ENCODE assay signal across 25 mouse cellular contexts in genomic region chr14:28837117-28837516, GRCm38 (mm10).
DNase-seq lines count a peak whose midpoint lies in the region; ATAC-seq lines count a peak whose summit lies in the region.
"Had no signal": no experiment of that assay in that cellular context is flagged by ENCODE, and none has a peak within 500 bp of the region (broad histone marks: within the 10 kb centered on the region; RNA-seq: fewer than 3 reads in every experiment).

No protein-coding gene starts in this region.

- ATAC-seq in common myeloid progenitor, adult 5-6 weeks (replicated peaks; ENCODE audit: low read depth, poor library complexity, severe bottlenecking), result 0 out of 2 replicates have a peak, but pooled peaks have one; percentile 11
- ATAC-seq: forebrain, embryonic 14.5 days; forebrain, postnatal 0 days; hindbrain, postnatal 0 days; inflammation-experienced regulatory T-cells, adult 6 months; intestine, embryonic 16.5 days had no signal

- peak; percentile 12 for DNase-seq in kidney, postnatal 10 days
- DNase-seq in kidney, postnatal 36 days, result no peak
- DNase-seq in 3T3-L1 (ENCODE audit: low read depth, low spot score), result peak; percentile 10
- DNase-seq in 416B (ENCODE audit: low read depth), result peak; percentile 87
- DNase-seq in layer of hippocampus, postnatal 25 days (ENCODE audit: extremely low spot score in 1 of 2, low spot score in 1 of 2), result no peak
- DNase-seq in urinary bladder, postnatal 25 days (ENCODE audit: low spot score), result no peak
- DNase-seq in adrenal gland, postnatal 25 days, result no peak
- DNase-seq: adrenal gland, adult 2 months; adrenal gland, postnatal 14 days; B cell, adult 2 months; cerebellum, adult 11 months; cerebellum, adult 2 months; cerebellum, adult 9-11 months; cerebellum, postnatal 25 days; embryo, embryonic 11 days; forebrain, postnatal 0 days; gastrocnemius, adult 2 months; gastrocnemius, postnatal 14 days; heart, adult 18-20 months; heart, postnatal 36 days had no signal

Comparison
In these comparisons a context has a peak if more than half of its experiments do, and no peak if none do; other contexts are left out.
1. DNase-seq: peak in kidney, postnatal 10 days (single experiment), 3T3-L1 (single experiment) and 416B (single experiment); none in kidney, postnatal 36 days (0 of 2), layer of hippocampus, postnatal 25 days (0 of 2), urinary bladder, postnatal 25 days (single experiment) and adrenal gland, postnatal 25 days (single experiment).